Mouse (Mus musculus): ENCODE results near the gene Arid3b.

DNA sequence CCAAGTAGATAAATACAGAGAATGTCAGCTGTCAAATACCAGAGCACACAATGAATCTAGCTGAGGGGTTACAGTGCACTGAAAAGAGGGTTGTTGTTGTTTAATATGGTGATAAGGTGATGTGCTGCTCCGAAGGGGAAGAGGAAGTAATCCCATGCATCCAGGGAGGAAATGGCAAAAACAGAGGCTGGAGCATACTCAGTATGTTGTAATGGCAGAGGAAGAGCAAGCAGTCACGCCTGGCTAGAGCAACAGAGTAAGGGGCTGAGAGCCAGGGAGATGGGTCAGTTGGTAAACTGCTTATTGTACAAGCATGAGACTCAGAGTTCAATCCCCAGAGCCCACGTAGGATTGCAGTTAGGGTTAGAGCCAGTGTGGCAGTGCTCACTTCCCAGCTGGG, 42.6 kb upstream of the Arid3b start:
- TF ChIP-seq CTCF (IDR thresholded peaks at IDR 0.05; ENCODE audit: control insufficient read depth, insufficient read depth, low read length) (no peak), POLR2A (IDR thresholded peaks at IDR 0.05; ENCODE audit: borderline replicate concordance, control insufficient read depth, low read depth, low read length) (no peak)
